Mouse (Mus musculus) hematopoietic stem cell, adult 5-6 weeks (primary cell): ENCODE results near the gene Cd200. TPM values are rescaled to one million over a fixed set of nuclear protein-coding genes. Genes with fewer than 3 reads are reported as not detected.
"Not testable (repeated sequence)": the region's sequence is repeated elsewhere in the genome, so short reads cannot be mapped to it uniquely, and the experiment has no call there.

ENCODE experiments used
- ATAC-seq, 2 experiments: fragments of 125-278 bp in 1 of 2; replicated peaks in 1 of 2; 2 replicates each; pipeline ENCODE4 v1.8.0; 2016 to 2017; ENCODE audit warnings: inconsistent platforms in 2 of 2, mild to moderate bottlenecking in 2 of 2, moderate number of reproducible peaks in 2 of 2, low read depth in 1 of 2, moderate TSS enrichment in 1 of 2; ENCODE audit not compliant: low FRiP score in 2 of 2, poor library complexity in 2 of 2, severe bottlenecking in 2 of 2, insufficient read depth in 1 of 2, low TSS enrichment in 1 of 2
- total RNA-seq: library from RNA; stranded (forward); fragments of 172-1452, 232-1000 nt; gene quantifications from 2 replicates; pipeline ENCODE4 v1.2.3, GENCODE M21; 2017

Gene Cd200
- total RNA-seq, 1 experiment from 2014 or later: 8.8 TPM

GRCm38 (mm10) chr16:45352875-45353274 lies 56.0 kb downstream of the Cd200 start:
- peak; percentile 83 to 89 for ATAC-seq

DNA sequence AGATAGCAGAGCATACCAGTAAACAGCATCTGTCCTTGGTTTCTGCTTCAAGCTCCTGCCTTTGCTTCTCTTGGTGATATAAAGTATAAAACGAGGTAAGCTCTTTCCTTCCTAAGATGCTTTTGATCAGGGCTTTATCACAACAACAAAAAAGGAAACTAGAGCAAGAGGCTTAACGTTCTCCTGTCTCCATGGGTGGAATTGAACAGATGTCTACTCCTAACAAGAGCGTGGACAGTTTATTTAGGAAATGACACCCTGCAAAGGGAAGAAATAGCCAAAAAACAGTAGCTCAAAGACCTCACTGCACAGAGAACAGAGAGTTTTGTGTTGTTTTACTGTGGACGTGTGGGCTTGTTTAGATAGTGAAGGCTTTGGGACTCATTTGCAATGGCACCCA lies 58.1 kb downstream of the Cd200 start:
- no peak for ATAC-seq

DNA sequence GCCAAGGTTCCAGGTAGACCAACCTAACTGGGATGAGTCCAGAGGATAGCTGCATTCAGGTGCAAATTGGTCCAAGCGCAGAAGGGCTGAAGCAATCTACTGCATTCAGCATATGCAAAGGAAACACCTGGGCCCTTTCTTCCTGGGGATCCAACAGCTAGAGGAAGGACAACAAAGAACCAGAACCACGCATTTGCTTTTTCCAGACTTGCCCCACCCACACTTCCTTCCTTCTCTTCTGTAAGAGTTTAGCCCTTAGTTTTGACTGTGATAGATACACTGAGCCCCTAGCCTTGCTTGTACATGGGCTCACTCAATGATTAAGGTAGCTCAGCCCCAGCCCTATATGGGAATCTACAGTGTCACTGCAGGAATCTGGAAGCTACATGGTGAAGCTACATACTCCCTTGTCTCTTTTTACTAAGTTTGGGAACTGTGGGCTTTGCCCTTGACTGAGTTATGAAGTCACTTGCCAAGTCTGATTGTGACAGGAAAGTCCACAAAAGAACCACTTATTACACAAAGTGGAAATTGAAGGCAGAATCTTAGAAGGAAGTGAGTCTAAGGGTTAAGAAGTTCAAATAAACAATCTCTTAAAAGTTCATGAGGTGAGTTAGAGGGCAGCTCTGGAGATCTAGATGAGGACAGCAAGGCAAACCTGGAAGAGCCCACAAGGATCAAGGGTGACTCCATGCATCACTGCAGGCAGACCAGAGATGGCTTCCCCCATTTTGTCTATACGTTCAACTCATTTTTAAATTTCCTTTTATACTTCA lies 59.1 kb downstream of the Cd200 start:
- peak; percentile 72 to 77 for ATAC-seq

GRCm38 (mm10) chr16:45348238-45348637 lies 60.6 kb downstream of the Cd200 start:
- ATAC-seq: not testable (repeated sequence)

DNA sequence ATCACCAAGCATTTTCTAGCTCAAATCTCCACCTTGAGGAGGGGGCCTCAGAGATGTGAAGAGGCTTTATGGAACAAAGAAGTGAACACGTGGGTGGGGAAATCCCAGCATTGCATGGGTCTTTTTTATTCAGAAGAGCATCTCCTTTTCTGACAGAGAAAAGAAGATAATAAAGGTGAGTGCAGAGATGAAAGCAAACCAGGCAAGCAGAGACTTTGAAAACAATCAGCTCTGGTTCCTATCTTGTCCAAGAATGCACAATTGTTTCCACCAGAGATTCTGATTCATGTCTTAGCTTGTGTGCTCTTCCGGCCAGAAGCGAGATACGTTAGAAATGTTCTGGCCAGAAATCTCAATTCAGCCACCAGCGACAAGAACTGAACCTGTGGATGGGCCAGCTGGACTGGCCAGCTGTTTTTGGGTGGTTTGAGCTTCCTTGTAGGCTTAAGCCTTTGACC lies 61.9 kb downstream of the Cd200 start:
- no peak for ATAC-seq

DNA sequence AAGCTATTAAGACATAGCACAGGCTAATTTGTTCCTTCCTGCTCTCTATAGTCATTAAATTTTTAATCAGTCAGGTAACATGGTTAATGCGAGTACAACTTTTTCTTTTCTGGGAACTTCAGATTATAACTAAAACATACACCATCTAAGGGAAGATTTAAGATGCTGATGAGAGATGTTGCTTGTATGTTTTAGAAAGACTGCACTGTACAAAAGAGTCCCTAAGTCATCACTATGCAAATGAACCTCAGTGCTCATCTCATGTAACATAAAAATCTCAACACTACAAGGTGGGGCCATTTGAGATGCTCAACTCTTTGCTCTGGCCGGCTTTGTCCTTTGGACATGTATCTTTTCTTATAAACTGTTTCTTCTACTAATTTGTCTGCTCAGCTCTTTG lies 62.5 kb downstream of the Cd200 start:
- no peak for ATAC-seq

DNA sequence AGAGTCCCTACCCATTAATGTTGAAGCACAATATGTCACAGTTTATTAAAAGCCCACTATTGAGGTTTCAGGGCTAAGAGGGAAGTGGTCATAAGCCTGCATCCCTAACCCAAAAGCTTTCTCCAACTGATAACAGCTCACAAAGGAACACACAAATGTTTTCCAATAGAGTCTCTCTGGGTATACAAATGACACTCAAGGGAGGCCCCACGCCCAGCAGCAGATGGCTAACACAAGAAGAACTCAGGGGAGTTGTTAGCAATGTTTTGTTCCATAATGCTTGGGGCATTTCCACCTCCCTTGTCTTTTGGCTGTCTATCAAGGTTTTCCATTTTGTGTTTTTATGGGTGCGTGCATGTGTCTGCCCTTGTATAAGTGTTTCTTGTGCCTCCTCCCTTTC lies 64.0 kb downstream of the Cd200 start:
- peak; percentile 42 for ATAC-seq

DNA sequence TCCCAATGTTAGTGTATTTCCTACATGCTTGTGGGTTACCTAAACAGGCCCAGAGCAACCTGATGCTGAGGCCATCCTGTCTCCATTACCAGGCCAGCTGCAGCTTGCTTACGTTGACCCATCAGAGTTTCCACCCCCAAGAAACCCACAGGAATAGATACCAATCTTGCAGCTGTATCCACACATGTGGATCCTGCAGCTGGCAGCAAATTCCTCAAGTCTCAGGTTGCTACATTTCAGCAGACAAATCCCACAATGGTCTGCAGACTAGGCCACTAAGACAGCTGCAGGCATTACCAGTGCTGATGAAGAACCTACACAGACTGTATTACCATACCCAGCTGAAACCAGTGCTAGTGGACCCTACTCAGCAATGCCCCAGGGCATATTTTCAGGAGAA lies 72.4 kb downstream of the Cd200 start:
- no peak for ATAC-seq

DNA sequence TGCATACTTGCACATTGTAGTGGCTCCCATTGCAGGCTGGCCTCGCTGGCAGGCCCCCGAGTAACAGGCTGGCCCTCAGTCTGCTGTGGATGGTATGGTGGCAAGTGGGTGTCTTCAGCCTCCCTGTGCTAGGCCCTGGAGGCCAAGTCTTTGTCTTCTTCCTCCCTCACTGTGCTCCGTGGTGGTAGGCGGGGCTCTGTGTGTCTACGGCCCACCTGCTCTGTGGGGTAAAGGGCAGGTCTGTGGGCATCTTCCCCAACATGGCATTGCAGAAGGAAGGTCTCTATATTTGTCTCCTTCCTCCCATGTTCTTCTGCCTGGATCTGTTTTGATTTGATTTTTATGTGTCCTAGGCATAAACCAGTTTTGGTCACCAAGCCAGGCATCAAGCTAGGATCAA lies 74.0 kb downstream of the Cd200 start:
- no peak for ATAC-seq

DNA sequence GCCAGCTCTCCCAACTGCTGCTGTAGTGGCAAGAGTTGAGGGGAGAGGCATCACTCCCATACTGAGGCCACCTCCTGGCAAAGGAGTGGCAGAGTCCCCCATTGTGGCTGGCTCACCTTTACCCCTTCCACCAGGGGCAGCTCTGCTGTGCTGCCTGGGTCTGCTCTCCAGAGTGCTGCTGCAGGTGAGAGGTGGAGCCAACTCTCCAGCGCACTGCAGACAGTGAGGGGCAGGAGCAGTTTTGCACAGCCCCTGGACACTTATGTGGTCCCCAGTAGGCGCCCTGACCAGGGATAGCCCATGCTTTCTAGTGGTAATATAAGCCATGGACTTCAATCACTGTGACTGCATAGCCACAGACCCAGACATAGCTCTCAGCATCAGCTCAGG lies 74.5 kb downstream of the Cd200 start:
- ATAC-seq: no peak

GRCm38 (mm10) chr16:45333678-45334375 lies 75.0 kb downstream of the Cd200 start:
- ATAC-seq: no peak; a peak in 1 of 4 replicates

DNA sequence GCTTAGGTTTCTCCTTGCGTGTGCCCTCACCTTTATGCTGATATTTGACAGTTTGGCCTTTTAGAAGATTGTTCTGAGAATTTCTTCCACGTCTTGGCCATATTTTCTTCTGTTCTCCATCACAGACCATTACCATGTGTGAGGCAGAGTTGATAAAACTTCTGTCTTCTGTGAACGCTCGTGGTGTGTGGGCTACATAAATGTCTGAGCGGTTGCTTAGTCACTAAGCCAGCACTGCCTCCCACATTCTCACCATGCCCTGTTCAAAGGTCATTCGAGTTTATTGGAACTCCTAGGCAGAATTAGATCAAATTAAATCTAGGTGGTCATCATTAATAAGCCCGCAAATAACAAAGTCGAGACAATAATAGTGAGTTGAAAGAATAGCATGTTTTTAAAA lies 76.3 kb downstream of the Cd200 start:
- no peak for ATAC-seq

Other genes with a start within 250 kb of the Cd200 start
- gene Btla, start 184.7 kb downstream of the Cd200 start, total RNA-seq: 17.7 and 32.0 TPM in 2 replicates
- gene Gm609, start 83.9 kb upstream of the Cd200 start, total RNA-seq: not detected in 2 replicates
- gene Gm17783, start 123.0 kb upstream of the Cd200 start, total RNA-seq: not detected in 2 replicates
- gene Slc9c1, start 126.3 kb upstream of the Cd200 start, total RNA-seq: not detected in 2 replicates
- 4.2 and 7.8 TPM in 2 replicates for gene Gcsam, start 201.3 kb upstream of the Cd200 start, total RNA-seq
- gene BC016579, start 245.0 kb upstream of the Cd200 start, total RNA-seq: 3.9 and 8.8 TPM in 2 replicates